Mouse (Mus musculus): ENCODE data around the gene Il12rb1.
A peak's percentile ranks its signal among the peaks of the same experiment; 100 is the strongest.

Gene Il12rb1

GRCm38 (mm10) chr8:70833018-70833482 lies 24.8 kb downstream of the Il12rb1 start:
- peak; percentile 64 to 68 for DNase-seq

- peak; percentile 50 to 61 for DNase-seq
Observed at GRCm38 (mm10) chr8:70833520-70833919, 25.3 kb downstream of the Il12rb1 start.

- no peak for DNase-seq
Observed at GRCm38 (mm10) chr8:70834071-70834470, 25.8 kb downstream of the Il12rb1 start.

GRCm38 (mm10) chr8:70836666-70837065 lies 28.4 kb downstream of the Il12rb1 start:
- DNase-seq, result no peak

- DNase-seq, result peak in 1 of 2 experiments; percentile 26
Observed at GRCm38 (mm10) chr8:70838654-70839407, 30.6 kb downstream of the Il12rb1 start.

GRCm38 (mm10) chr8:70839408-70840351 lies 31.4 kb downstream of the Il12rb1 start, which contains the start of gene Arrdc2:
TSS of gene Arrdc2 (minus strand) at chr8:70839720.
- DNase-seq, result peak; percentile 99 to 100

- no peak for DNase-seq
Observed at GRCm38 (mm10) chr8:70840590-70840989, 32.3 kb downstream of the Il12rb1 start.

GRCm38 (mm10) chr8:70841147-70842072 lies 33.2 kb downstream of the Il12rb1 start:
- DNase-seq, result peak; percentile 86 to 93

- no peak for DNase-seq
Observed at GRCm38 (mm10) chr8:70842484-70842883, 34.2 kb downstream of the Il12rb1 start.

- no peak for DNase-seq
Observed at GRCm38 (mm10) chr8:70843214-70843773, 35.0 kb downstream of the Il12rb1 start.

- no peak for DNase-seq
Observed at GRCm38 (mm10) chr8:70843941-70844340, 35.7 kb downstream of the Il12rb1 start.

GRCm38 (mm10) chr8:70844523-70844922 lies 36.3 kb downstream of the Il12rb1 start:
- DNase-seq, result peak; percentile 86 to 93

GRCm38 (mm10) chr8:70845108-70845507 lies 36.9 kb downstream of the Il12rb1 start:
- DNase-seq, result no peak

- DNase-seq, result no peak
Observed at GRCm38 (mm10) chr8:70846371-70847154, 38.3 kb downstream of the Il12rb1 start.

GRCm38 (mm10) chr8:70849333-70849990 lies 41.2 kb downstream of the Il12rb1 start:
- DNase-seq, result no peak

- DNase-seq, result no peak
Observed at GRCm38 (mm10) chr8:70850132-70850845, 42.0 kb downstream of the Il12rb1 start.

- DNase-seq, result no peak
Observed at GRCm38 (mm10) chr8:70850947-70851346, 42.7 kb downstream of the Il12rb1 start.

GRCm38 (mm10) chr8:70851837-70852236 lies 43.6 kb downstream of the Il12rb1 start:
- no peak for DNase-seq

GRCm38 (mm10) chr8:70852595-70853231 lies 44.5 kb downstream of the Il12rb1 start:
- no peak for DNase-seq
